Mouse (Mus musculus): Measurements from ENCODE around the gene Rpl13a. TPM values are rescaled to one million over a fixed set of nuclear protein-coding genes. Genes with fewer than 3 reads are reported as not detected.

Gene Rpl13a
- polyA plus RNA-seq, 1 experiment = 1,255 TPM

DNA sequence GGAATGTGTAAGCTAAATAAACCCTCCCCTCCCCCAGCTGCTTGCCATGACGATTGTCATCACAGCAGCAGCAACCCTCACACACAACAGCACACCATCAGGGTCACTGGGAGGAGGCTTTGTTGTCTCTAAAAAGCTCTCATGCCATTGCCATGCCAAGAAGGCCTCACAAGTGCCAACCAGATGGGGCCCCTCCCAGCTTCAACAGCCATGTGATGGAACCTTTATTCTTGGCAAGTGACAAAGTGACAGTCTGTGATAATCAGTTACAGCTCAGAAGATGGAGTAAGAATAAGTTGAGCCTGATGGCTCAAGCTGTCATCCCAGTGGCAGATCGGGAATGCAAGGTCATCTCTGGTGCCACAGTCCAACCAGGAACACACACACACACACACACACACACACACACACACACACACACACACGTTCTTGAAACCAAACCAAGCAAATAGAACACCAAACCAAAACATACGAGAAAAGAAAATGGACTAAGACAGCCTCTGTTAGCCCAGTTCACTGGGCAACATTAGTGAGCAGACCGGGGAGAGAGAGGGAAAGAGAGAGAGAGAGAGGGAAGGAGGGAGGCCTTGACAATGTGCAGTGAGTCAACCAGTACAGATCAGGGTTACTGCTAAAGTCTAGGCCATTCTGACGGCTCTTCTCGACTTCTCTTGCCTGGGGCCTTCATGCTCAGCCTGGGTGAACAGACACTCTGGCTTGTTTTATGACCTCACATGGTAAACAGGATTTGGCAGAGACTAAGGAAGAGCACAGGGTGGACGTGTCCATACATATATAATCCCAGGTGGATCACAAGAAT lies 11.6 kb upstream of the Rpl13a start:
- Histone ChIP-seq H3K4me3 (replicated peaks; ENCODE audit: extremely low read depth, low read depth, low read length) (no peak overlapping the region), H3K4me1 (ENCODE audit: control insufficient read depth, insufficient read depth, low read length) (0 out of 2 replicates have a peak, but pooled peaks cover 2% of the 10 kb centered on the region)
- TF ChIP-seq CTCF (IDR thresholded peaks at IDR 0.05; ENCODE audit: insufficient read depth, low read length) (no peak), POLR2A (IDR thresholded peaks at IDR 0.05; ENCODE audit: borderline replicate concordance, extremely low read depth, low read depth, low read length) (no peak)
- WGBS = 64% methylated on average over 8 of the region's 8 CpGs
- DNase-seq = no peak

DNA sequence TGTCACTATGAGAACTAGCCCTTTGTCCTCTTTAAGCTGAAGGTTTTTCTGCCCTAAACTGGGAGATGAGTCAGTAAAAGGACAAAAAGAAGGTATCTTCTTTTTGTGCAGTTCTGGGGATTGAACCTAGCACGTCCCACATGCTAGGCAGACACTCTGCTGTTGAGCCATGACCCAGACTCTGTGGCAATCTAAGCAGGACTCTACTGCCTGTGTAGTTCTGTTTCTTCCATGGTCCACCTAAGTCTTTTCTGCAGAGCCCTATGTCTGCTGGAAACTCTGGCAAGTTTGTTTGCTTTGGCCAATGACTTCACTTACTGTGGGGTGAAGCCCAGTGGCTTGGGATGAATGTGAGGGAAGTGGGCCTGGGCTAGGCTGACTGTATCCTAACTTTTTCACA lies 9.8 kb upstream of the Rpl13a start:
- H3K4me1 ChIP-seq (ENCODE audit: control insufficient read depth, insufficient read depth, low read length) = 0 out of 2 replicates have a peak, but pooled peaks cover 5% of the 10 kb centered on the region
- no peak for TF ChIP-seq CTCF (IDR thresholded peaks at IDR 0.05; ENCODE audit: insufficient read depth, low read length)
- WGBS = 85% methylated on average over 1 of the region's 1 CpGs
- no peak overlapping the region for H3K4me3 ChIP-seq (replicated peaks; ENCODE audit: extremely low read depth, low read depth, low read length)
- DNase-seq = no peak

DNA sequence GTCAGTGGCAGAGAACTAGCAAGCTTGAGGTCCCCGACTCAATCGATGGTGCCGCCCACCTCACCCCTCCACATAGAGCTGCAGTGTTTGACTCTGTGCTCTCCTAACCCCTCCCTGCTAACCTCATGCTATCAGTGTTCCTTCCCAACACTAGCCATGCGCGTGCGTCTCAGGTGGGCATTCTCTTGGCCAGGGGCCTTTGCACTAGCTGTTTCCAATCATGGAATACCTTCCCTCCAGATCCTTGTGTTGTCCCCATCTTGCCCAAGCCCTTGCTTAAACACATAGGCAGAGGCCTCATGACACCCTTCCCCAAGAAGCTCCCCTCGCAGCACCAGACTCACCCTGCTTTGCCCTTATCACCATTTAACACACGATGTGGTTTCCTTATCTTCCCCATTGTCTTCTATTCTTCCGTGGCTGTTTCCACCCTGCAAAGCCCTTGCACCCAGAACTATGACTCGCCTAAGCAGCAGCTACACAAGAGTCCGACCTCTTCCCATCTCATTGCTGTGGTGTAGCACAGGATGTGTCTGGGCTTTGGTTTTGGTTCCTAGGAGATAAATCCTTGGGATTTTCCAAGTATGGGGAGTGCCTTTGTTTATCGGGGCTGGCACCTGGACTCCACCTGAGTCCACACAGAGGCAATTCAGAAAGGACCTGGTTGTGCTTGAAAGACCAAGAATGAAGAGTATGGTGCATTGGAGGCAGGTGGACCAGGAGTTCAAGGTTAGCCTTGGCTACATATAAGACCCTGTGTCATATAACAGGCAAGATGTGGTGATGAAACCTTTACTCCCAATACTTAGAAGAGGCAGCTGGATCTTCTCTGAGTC lies 8.8 kb upstream of the Rpl13a start:
- DNase-seq = no peak
- H3K4me1 ChIP-seq (ENCODE audit: control insufficient read depth, insufficient read depth, low read length) = 0 out of 2 replicates have a peak, but pooled peaks cover 5% of the 10 kb centered on the region
- no peak overlapping the region for H3K4me3 ChIP-seq (replicated peaks; ENCODE audit: extremely low read depth, low read depth, low read length)
- WGBS = 60% methylated on average over 12 of the region's 12 CpGs
- TF ChIP-seq POLR2A (IDR thresholded peaks at IDR 0.05; ENCODE audit: borderline replicate concordance, extremely low read depth, low read depth, low read length) (no peak), CTCF (IDR thresholded peaks at IDR 0.05; ENCODE audit: insufficient read depth, low read length) (no peak)

DNA sequence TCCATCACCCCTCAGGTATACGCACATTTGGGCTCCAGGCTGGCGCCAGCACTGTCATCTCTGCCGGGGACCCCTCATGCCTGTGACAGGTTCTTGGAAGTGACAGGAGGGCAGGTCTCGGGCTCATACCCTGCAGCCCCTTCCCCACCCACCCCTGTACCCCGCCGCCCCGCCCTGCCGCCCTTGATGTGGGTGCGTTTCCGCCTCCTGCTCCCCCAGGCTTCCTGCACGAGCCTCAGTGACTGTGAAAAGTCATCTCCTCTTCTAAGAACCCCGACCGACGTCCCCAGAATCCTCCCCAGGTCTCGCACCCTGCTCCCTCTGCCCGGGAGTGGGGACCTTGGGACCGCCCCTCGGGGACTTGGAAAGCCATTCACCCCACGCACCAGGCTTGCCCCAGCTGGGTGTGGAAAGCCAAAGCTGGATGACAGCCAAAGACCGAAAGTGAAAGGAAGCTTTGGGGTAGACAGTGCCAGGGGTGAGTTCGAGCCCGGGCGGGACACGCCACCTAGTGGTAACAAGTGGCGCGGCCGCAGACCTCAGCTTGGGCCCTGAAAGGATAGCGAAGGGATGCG lies 7.5 kb upstream of the Rpl13a start, which contains the start of the genes Gm45713 and Flt3l:
Gene Gm45713 (minus strand): TSS at position 239 of the 575 bp plus-strand sequence.
Gene Flt3l (minus strand): TSS at position 440 of the 575 bp plus-strand sequence.
- WGBS = under 1% methylated on average over 29 of the region's 29 CpGs
- H3K4me3 ChIP-seq (replicated peaks; ENCODE audit: extremely low read depth, low read depth, low read length) = peak within 1 kb of the TSS; percentile 78
- TF ChIP-seq POLR2A (IDR thresholded peaks at IDR 0.05; ENCODE audit: borderline replicate concordance, extremely low read depth, low read depth, low read length) = peak; percentile 63; the same call in 1 of the 2 replicates
- peak; percentile 76 for TF ChIP-seq CTCF (IDR thresholded peaks at IDR 0.05; ENCODE audit: insufficient read depth, low read length)
- DNase-seq = peak; percentile 93
- 0 out of 2 replicates have a peak, but pooled peaks cover 5% of the 10 kb centered on the region for H3K4me1 ChIP-seq (ENCODE audit: control insufficient read depth, insufficient read depth, low read length)

DNA sequence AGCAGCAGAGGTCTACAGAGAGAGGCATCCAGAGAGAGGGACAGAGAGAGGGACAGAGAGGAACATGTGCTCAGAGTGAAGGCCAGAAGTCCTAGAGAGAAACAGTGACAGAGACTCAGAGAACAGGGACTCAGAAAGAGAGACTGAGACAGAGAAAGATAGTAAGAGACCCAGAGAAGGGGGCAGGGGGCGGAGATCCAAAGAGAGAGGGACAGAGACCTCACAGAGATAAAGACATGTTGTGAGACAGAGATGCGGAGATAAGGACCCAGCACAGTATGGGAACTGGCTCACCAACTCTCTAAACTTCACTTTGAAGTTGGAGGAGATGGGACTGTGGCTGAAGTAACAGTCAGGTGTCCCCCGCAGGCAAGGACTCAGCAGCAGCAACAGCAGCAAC lies 6.8 kb upstream of the Rpl13a start:
- Histone ChIP-seq H3K4me3 (replicated peaks; ENCODE audit: extremely low read depth, low read depth, low read length) (peak overlapping the region; percentile 78), H3K4me1 (ENCODE audit: control insufficient read depth, insufficient read depth, low read length) (0 out of 2 replicates have a peak, but pooled peaks cover 5% of the 10 kb centered on the region)
- DNase-seq = no peak
- 75% methylated on average over 3 of the region's 3 CpGs for WGBS
- no peak for TF ChIP-seq CTCF (IDR thresholded peaks at IDR 0.05; ENCODE audit: insufficient read depth, low read length)
- no peak for TF ChIP-seq POLR2A (IDR thresholded peaks at IDR 0.05; ENCODE audit: borderline replicate concordance, extremely low read depth, low read depth, low read length)

DNA sequence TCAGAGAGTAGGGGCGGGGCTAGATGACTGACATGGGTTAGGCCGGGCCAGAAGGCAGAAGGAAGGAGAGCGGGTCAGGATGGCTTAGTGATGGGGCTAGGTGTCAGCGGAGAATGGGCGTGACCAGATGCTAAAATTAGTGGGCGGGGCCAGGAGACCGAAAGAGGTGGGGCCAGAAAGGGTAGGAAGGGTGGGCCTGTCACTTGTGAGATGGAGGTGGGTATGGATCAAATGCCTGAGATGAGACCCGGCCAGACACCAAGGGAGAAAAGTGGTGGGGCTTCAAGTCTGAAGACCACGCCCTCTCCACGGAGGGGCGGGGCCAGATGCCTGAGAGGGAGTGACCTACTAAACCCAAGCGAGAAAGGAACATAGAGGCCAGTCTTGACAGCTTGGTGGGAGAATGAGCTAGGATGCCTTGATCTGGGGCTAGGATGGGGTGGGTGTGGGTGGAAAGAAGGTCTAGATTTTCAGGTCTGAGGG lies 6.0 kb upstream of the Rpl13a start:
- TF ChIP-seq POLR2A (IDR thresholded peaks at IDR 0.05; ENCODE audit: borderline replicate concordance, extremely low read depth, low read depth, low read length) (no peak), CTCF (IDR thresholded peaks at IDR 0.05; ENCODE audit: insufficient read depth, low read length) (no peak)
- Histone ChIP-seq H3K4me3 (replicated peaks; ENCODE audit: extremely low read depth, low read depth, low read length) (peak overlapping the region; percentile 14), H3K4me1 (ENCODE audit: control insufficient read depth, insufficient read depth, low read length) (peaks cover 7% of the 10 kb centered on the region; the same call in 1 of the 2 replicates)
- WGBS = 22% methylated on average over 12 of the region's 12 CpGs
- no peak for DNase-seq

DNA sequence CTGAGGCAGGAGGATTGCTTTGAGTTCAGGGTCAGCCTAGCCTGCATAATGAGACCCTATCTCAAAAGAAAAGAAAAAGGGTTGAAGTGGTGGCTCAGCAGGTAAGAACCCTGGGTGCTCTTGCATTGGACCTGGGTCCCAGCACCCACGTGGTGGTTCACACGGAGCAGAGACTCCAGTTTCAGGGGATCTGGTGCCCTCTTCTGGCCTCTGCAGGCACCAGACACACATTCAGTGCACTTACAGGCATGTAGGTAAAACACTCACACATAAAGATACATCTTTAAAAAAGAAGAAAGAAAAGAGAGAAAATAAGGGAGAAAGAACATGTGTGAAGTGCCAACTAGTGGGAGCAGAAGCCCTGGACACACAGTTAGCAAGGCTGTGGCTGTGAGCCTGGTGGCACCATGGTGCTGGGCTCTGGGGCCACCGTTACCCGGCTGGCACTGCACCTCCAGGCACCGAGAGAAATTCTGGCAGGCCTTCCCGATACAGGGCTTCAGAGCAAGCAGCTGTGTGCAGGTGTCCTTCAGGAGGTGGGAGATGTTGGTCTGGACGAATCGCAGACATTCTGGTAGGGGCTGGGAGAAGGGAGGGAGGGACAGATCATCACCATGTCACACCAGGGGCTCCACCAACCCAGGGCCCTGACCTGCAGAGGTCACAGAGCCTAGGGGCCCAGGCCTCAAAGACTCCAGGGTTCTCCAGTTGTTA lies 5.0 kb upstream of the Rpl13a start:
- peaks cover 8% of the 10 kb centered on the region; the same call in 1 of the 2 replicates for H3K4me1 ChIP-seq (ENCODE audit: control insufficient read depth, insufficient read depth, low read length)
- 79% methylated on average over 8 of the region's 8 CpGs for WGBS
- DNase-seq = no peak
- no peak overlapping the region for H3K4me3 ChIP-seq (replicated peaks; ENCODE audit: extremely low read depth, low read depth, low read length)
- TF ChIP-seq CTCF (IDR thresholded peaks at IDR 0.05; ENCODE audit: insufficient read depth, low read length) = peak; percentile 25; the same call in 1 of the 2 replicates
- no peak for TF ChIP-seq POLR2A (IDR thresholded peaks at IDR 0.05; ENCODE audit: borderline replicate concordance, extremely low read depth, low read depth, low read length)

DNA sequence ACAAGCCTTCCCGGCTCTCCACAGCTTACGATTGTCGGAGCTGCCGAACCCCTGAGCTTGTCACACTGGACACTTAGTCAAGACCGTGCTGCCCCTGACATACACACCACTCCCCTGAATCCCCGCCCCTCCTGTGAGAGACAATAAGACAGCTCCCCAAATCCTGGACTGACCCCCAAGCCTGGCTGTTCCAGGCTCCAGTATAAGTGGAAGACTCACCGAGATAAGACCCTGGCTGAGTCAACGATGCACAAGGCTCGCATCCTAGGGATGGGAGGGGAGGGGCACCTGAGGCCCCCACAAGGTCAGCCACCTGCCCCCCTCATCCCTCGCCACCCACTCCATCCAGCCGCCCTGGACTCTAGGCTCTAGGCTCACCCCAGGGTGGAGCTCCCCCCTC lies 3.3 kb upstream of the Rpl13a start:
- DNase-seq = no peak
- 81% methylated on average over 11 of the region's 11 CpGs for WGBS
- no peak overlapping the region for H3K4me3 ChIP-seq (replicated peaks; ENCODE audit: extremely low read depth, low read depth, low read length)
- TF ChIP-seq POLR2A (IDR thresholded peaks at IDR 0.05; ENCODE audit: borderline replicate concordance, extremely low read depth, low read depth, low read length) = no peak
- TF ChIP-seq CTCF (IDR thresholded peaks at IDR 0.05; ENCODE audit: insufficient read depth, low read length) = no peak
- peaks cover 13% of the 10 kb centered on the region for H3K4me1 ChIP-seq (ENCODE audit: control insufficient read depth, insufficient read depth, low read length)

Measured in lung, adult 2 months (tissue).